Mouse (Mus musculus): ENCODE data around the gene Fgd2. TPM values are rescaled to one million over a fixed set of nuclear protein-coding genes. Genes with fewer than 3 reads are reported as not detected.
A peak's percentile ranks its signal among the peaks of the same experiment; 100 is the strongest.
"Not testable (repeated sequence)": the region's sequence is repeated elsewhere in the genome, so short reads cannot be mapped to it uniquely, and the experiment has no call there.

Gene Fgd2
- 19.1 and 22.0 TPM in 2 replicates for total RNA-seq (2015)
- total RNA-seq (2017), result 19.6 and 28.5 TPM in 2 replicates

DNA sequence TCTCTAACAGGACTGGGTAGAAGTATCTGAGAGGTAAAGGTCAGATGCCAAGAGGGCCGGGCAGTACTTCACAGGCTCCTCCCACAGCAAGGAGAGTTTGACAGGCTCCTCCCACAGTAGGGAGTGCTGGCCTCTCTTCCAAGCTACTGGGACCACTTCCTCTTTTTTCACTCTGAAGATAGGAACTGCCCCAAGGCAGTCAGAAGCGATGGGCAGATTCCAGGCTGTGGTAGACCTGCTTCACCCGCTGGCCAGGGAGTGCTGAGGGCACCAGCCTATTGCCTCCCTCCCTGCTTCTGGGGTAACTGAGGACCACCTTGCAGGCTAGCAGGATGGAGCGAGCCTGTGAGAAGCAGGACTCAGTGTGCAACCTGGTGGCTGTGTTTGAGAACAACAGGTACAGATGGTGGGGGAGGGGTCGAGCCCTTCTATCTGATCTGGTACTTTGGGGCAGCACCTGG lies at the start of gene Fgd2:
Gene Fgd2, plus strand, starts transcription at position 154 of the 461 bp plus-strand sequence.
- peak; percentile 78 for ATAC-seq (replicated peaks; ENCODE audit: poor library complexity)

DNA sequence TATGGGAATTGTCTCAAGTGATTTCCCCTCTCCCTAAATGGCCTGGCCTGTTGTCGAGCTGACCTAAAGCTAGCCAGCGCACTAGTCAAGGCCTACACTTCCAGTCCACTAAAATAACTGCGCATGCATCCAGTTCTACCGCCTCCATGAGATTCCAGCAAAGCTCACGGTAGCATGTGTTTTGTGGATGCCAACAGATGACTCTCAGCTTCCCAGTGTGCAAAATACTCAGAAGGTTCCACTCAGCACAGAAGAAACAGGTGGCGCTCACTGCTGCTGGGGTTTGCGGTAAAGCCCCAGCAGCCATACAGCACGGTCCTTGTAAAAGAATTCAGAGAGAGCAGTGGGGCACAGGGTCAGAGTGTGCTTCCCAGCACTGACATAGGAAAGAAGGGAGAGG lies 49.1 kb upstream of the Fgd2 start:
- ATAC-seq (replicated peaks; ENCODE audit: poor library complexity), result no peak

DNA sequence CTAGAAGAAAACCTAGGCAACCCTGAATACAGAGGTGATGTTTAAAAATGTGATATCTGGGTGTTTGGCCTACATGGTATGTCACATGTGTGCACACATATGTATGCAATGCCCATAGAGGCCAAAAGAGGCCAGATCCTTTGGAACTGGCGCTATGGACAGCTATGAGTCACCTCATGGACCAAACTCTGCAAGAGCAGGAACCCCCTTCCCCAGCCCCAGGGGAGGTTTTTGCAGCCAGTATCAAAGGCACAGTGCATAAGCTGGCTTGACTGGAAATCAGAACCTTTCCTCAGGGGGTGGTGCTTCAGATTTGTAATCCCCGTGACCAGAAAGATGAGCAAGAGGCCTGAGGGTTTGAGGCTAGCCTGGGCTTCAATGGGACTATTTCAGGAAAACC lies 48.6 kb upstream of the Fgd2 start:
- no peak for ATAC-seq (replicated peaks; ENCODE audit: poor library complexity)

DNA sequence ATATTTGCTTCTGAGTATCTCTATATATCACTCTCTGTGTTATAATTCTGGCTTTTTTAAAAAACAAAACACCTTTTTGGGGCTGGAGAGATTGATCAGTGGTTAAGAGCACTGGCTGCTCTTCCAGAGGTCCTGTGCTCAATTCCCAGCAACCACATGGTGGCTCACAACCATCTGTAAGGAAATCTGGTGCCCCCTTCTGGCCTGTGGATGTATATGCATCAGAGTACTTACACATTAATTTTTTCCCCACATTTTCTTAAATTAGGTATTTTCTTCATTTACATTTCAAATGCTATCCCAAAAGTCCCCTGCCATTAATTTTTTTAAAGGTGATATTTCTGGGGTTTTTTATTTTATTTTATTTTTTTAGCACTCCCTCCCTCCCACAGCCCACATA lies 47.4 kb upstream of the Fgd2 start:
- no peak for ATAC-seq (replicated peaks; ENCODE audit: poor library complexity)

DNA sequence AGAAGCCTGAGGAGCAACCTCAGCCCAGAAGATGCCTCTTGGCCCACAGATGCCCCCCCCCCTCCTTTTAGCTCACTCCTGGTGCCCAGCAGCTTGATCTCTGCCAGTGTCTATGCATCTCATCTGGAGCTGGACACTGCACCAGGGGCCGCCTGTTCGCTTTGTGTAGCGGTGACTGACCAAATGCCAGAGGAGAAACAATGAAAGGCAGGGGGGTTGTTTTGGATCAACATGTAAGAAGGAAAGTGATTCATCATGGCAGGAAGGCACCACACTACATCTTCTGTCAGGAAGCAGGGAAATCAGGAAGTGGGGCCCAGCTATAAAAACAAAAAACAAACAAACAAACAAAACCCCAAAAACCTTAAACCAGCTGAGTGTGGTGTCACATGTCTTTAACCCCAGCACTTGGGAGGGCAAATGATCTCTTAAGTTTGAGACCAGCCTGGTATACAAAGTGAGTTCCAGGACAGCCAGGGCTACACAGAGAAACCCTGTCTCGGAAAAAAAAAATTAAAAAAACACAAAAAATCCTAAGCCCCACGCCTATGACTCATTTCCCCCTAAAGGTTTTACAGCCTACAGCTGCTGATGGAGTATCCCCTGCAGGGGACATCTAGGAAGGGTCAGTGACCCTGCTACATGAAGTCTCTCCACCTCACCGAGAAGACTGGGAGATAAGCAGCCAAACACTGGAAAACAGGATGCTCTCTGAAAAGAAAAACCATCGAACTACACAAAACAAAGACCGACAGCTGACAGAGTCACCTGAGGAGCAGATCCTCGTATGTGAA lies 44.8 kb upstream of the Fgd2 start:
- ATAC-seq (replicated peaks; ENCODE audit: poor library complexity), result no peak

DNA sequence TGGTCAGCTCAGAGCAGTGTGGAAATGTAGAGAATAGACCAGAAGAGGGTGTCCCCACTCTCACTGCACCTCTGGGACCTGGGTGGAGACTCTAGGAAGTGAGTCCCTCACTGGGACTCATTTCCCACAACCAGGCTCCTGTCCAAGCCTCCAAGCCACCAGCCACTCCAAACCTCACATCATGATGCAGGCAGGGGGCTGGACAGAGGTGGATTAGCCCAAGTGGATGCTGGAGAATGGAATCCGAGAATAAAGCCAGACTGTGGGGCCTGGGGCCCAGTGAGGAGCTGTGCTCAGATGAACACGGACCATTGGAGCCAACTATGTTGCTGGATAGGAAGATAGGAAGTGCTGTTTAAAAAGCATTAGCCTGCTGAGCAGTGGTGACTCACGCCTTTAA lies 43.8 kb upstream of the Fgd2 start:
- ATAC-seq (replicated peaks; ENCODE audit: poor library complexity), result no peak

DNA sequence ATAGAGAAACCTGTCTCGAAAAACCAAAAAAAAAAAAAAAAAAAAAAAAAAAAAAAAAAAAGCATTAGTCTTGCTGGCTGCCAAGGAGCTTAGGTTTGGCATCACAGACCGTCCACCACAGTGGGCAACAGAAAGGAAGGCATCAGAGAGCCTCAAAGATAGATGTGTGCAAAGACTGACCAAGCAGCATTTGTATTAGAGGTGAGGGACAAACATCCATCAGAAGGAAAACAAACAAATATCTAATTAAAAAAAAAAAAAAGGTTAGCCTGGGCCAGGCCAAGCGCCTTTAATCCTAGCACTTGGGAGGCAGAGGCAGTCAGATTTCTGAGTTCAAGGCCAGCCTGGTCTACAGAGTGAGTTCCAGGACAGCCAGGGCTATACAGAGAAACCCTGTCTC lies 43.3 kb upstream of the Fgd2 start, which contains the start of gene Pi16:
Gene Pi16, plus strand, starts transcription at position 301 of the 400 bp plus-strand sequence.
- not testable (repeated sequence) for ATAC-seq (replicated peaks; ENCODE audit: poor library complexity)

DNA sequence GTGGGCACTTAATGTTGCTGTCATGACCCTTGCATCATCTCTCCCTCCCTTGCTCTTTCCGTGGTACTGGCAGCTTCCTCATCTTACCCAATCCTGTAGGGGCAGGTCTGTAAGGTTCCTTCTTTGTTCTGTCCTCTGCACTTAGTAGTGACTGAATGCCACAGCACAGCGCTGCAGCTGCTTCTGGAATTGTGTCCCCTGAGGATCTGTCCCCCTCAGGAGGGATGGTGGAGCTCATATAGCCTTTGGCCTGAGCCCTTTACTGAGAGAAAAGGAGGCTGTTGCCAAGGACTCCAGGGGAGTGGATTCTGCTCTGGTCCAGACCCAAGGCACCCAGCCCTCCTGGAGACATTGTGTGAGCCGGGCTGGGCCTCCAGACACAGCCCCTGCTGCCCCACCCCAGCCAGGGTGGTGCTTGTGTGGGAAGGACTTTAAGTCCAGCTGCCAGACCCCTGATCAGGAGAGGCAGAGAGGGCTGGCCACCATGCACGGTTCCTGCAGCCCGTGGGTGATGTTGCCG lies 41.9 kb upstream of the Fgd2 start:
- ATAC-seq (replicated peaks; ENCODE audit: poor library complexity), result peak; percentile 87

DNA sequence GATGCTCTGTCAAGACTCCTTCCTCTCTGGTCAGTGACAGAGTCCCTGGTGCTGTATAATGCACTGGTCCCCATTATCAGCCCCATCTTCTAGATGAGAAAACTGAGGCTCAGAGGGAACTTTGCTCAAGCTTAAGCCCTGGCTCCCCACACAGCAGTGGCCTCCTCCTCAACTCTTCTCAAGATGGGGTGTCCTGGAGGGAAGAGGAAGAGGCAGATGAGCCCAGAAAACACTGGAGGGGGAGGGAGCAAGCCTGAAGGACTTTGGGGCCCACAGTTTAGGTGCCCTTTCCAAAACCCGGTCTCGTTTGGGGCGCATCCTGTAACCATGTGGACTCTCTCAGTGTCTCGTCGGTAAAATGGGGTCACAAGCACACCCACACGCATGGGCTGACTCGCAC lies 41.2 kb upstream of the Fgd2 start:
- no peak for ATAC-seq (replicated peaks; ENCODE audit: poor library complexity)

DNA sequence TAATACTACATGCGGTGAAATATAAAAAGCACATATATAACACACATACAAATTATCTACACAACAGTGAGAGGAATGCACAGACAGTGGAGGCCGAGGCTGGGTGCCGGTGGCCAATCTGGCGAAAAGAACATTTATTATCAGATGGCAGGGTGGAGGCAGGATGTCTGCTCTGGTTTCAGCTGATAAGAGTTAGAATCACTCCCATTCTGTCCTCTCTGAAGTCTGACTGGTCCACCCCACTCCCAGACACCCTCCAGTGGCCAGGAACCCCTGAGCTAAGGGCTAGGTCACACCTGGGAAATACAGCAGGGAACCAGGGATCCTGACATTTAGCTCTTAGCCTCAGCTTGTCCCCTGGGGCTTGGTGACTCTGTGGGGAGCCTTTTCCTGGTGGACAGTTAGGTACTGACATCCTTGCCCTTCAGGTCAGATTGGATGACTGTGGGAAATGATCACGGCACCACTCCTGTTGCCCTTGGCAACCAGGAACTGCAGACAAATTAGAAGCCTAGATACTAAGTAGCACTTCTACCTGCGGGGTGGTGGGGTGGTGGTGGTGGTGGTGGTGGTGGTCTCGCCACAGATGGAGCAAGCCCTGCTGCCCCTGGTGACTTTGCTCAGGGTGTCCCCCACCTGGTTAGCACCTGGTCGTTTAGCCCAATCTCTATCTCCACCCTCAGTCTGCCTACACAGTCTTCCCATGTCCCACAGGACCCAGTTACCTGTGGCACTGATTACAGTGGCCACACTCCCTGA lies 40.7 kb upstream of the Fgd2 start:
- ATAC-seq (replicated peaks; ENCODE audit: poor library complexity), result peak; percentile 57

DNA sequence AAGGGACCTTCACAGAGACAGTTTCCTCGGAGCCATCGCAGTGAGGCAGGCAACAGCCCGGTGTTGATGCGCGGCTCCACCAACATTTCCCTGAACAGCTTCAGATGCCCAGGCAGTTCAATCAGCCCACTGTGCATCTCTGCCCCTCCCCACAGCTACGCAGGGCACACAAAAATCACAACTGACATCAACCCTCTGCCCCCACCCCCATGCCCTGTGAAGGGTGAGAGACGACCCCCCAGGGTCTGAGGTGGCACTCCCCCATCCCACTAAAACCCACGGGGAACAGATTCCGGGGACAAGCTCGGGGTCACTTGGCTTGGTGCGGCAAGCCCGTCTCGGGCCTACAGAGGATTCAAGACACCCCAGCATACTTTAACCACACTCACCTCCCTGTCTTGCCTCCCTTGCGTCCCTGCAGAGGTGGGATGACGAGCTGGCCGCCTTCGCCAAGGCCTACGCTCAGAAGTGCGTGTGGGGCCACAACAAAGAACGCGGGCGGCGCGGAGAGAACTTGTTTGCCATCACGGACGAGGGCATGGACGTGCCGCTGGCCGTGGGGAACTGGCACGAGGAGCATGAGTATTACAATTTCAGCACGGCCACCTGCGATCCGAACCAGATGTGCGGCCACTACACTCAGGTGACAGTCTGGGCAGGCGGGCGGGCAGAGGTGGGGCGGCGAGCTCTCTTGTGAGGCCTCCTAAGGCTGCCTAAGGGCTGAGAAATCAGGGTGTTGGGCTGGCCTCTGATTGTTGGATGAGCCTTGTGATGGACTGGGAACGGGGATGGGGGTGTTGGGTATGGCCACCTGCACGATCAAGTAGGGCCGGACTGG lies 38.7 kb upstream of the Fgd2 start:
- ATAC-seq (replicated peaks; ENCODE audit: poor library complexity), result no peak

DNA sequence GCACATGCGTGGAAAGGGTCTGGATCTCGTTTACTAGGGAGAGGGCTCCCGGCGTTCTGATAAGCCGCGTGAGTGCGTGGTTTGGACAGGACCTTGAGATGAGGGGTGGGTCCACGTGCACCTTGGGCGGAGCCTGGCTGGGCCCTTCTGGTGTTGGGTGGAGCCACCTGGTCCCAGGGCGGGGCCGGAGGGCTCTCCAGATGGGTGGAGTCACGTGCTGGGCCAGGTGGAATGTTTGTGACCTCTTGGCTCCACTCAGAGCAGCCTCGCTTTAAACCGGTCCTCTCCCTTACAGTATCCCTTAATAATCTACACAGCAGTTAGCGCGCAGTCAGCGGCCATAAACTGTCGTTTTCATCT lies 38.1 kb upstream of the Fgd2 start:
- no peak for ATAC-seq (replicated peaks; ENCODE audit: poor library complexity)

DNA sequence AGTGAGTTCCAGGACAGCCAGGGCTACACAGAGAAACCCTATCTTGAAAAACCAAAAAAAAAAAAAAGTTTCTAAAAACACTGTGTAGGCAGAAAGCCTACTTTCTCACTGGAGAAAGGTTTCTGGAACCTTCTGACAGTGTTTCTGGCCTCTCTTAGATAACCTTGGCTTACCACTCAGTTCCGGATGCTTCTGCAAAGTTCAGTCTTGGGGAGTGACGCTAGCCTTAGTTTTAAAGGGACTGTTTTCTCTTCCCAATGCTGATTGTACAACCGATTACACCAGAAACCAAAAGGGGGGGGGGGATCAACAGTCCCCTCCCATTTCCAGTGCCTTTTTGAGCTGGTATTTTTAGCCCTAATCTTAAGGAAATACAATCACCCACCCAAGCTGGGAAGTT lies 37.1 kb upstream of the Fgd2 start:
- ATAC-seq (replicated peaks; ENCODE audit: poor library complexity), result peak; percentile 36; the same call in 1 of the 2 replicates

DNA sequence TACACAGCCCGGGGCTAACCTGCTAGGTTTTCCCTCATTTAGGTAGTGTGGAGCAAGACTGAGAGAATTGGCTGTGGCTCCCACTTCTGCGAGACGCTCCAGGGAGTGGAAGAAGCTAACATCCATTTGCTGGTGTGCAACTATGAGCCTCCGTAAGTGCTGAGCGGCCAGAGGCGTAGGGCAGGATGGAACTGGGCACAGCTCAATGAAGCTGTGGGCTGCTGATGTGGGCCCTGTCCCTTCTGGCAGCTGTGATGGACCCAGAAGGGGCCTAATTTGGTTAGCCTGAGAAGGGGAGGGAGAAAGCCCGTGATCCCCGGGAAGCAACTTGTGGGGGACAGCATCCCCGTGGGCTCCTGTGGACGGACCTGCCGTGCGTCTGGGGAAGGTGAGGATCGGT lies 34.9 kb upstream of the Fgd2 start:
- ATAC-seq (replicated peaks; ENCODE audit: poor library complexity), result no peak

DNA sequence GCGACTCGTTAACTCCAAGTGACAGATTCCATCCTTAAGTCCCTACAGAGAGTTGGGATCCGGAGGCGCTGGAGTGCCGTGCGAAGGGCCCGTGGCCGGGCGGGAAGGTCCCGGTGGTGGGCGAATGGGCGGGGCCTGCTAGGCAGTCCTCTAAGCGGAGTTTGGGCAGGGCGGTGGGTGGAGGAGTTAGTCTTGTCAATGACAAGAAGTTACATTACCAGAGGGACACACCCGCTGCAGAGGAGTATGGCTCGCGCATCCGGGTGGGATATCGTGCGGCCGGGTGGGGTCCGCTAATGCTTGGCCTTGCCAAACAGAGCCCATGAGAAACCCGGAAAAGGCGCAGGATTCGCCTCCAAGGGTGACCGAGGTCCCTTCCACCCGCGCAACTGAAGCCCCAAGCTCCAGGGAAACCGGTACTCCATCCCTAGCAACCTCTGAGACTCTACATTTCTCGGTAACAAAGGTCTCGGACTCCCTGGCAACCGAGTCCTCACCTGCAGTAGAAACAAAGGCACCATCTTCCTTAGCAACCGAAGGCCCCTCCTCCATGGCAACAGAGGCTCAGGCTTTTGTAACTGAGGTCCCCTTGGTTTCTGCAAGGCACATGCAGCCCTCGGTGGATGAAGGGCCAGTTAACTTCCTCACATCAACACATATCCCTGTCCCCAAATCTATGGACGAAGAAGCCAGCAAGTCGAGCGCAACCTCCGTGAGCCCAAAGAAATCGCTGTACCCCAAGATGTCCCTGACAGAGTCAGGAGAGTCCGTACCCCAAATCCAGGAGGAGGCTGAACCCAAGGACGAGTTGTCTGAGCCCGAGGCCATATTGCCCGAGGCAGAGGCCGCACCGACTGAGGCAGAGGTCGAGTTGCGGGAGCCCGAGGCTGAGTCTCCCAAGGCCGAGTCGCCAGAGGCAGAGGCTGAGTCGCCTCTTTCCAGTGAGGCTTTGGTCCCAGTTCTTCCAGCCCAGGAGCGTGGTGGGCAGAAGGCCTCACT lies 33.9 kb upstream of the Fgd2 start:
- no peak for ATAC-seq (replicated peaks; ENCODE audit: poor library complexity)

DNA sequence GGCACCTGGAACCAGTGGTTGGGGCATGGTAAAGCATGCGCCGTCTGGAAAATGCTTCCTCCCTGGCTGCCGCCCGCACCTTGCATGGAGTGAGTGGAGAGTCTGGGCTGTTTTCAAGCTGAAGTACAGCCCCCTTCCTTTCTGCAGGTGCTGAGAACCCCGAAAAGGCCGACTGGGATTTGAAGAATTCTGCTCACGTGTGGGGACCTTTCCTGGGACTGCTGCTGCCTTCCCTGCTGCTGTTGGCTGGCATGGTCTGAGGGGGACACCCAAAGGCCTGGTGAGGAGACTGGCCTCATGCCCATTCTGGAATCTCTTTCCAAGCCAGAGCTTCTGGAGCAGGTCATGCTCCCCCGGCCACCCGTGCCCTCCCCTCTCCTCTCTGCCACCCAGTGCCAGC lies 33.0 kb upstream of the Fgd2 start:
- no peak for ATAC-seq (replicated peaks; ENCODE audit: poor library complexity)

DNA sequence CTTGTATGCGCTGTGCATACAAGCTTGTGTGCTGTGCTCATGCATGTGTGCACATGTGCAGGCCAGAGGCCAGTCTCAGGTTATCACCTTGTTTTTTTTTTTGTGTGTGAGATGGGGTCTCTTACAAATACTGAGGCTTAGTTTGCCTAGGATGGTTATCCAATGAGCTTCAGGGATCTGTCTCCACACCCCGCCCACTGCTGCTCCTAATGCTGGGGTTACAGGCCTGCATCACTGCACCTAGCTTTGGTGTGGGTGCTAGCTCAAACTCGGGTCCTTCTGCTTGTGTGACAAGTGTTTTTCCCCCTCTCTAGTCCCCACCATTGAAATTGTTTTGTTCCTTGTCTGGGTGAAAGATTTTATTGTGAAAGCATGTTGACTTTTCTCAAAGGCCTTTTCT lies 30.5 kb upstream of the Fgd2 start:
- ATAC-seq (replicated peaks; ENCODE audit: poor library complexity), result no peak

DNA sequence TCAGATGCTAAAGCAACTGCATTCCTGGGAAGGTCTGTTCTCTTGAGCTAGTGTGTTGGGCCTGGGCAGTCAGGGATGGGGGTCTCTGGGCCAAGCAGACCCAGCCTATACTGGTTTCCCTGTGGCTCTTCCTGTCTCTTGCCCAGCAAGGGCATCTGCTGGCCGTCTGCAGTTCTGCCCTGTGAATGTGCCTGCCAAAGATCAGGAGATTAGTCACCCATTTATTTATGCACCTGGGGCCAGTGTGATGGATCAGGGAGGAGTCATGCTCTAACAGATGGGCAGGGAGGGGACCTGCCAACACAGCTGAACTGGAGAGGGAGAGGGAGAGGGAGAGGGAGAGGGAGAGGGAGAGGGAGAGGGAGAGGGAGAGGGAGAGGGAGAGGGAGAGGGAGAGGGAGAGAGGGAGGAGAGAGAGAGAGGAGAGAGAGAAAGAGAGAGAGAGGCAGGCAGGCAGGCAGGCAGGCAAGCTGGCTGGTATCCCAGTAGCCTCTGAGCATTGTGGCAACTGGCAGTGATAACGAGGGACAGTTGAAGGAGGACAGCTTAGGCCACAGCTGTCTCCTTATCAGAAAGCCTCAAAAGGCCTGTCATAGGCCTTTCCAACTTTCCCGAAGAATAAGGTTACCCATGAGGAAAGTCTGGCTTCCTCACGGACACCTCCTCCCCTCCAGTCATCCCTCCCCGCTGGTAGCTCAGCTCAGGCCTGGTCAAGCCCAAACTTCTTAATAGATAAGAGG lies 29.9 kb upstream of the Fgd2 start:
- ATAC-seq (replicated peaks; ENCODE audit: poor library complexity), result peak; percentile 75

DNA sequence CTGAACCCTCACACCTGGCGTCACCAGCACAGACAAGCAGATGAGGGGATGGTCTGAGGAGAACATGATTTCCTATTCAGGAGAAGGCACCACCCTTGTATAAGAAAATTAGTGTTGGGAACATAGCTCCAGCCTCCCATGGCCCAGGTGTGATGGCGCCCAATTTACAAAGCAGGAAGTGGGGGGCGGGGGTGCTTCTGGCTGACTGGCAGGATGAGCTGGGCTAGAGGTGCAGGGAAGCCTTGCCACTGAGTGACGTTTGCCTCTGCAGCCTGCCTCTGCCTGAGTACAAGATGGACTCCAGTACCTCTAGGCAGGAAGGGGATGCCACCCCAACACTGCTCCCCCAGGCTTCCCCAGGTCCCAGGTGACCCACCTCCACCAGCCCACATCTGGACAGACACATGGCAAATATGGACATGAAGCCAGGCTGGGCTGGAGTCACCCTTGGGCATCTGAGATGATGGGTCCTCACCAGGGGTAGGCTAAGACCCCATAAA lies 28.5 kb upstream of the Fgd2 start:
- ATAC-seq (replicated peaks; ENCODE audit: poor library complexity), result no peak
